In the genomic region with DNA sequence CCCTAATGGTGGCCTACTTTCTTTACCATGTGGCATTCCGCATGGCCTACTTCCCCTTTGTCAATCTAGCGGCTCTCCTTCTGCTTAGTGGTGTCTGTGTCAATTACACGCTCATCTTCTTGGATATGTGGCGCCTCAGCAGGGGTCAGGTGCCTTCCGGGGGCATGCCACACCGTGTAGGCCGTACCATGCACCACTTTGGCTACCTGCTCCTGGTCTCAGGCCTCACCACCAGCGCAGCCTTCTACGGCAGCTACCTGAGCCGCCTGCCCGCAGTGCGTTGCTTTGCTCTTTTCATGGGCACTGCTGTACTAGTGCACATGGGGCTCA, we compare ENCODE assay signal across 9 mouse cellular contexts. TPM values are rescaled to one million over a fixed set of nuclear protein-coding genes. Genes with fewer than 3 reads are reported as not detected.
DNase-seq lines count a peak whose midpoint lies in the region; ATAC-seq and TF ChIP-seq lines count a peak whose summit lies in the region.
"Had no signal": no experiment of that assay in that cellular context is flagged by ENCODE, and none has a peak within 500 bp of the region (broad histone marks: within the 10 kb centered on the region; RNA-seq: fewer than 3 reads in every experiment).

No protein-coding gene starts in this region.

- no peak for TF ChIP-seq CTCF in MEL (IDR thresholded peaks at IDR 0.05 in 2 of 3, conservative IDR thresholded peaks at IDR 0.05 in 1 of 3; ENCODE audit: control insufficient read depth in 1 of 3, insufficient read depth in 1 of 3, low read depth in 2 of 3, low read length in 3 of 3, poor library complexity in 1 of 3, severe bottlenecking in 1 of 3)

- H3K36me3 ChIP-seq in heart, embryonic 13.5 days = no peaks in the 10 kb centered on the region
- peaks cover 0 to 13% of the 10 kb centered on the region in 2 experiments; a peak in 2 of 4 replicates for H3K36me3 ChIP-seq in MEL (ENCODE audit: control insufficient read depth in 1 of 2, insufficient read depth in 2 of 2, low read length in 2 of 2)
- peaks cover 38% of the 10 kb centered on the region for H3K36me3 ChIP-seq in hindbrain, embryonic 12.5 days
- peaks cover 6% of the 10 kb centered on the region; the same call in 1 of the 2 replicates for H3K36me3 ChIP-seq in midbrain, embryonic 10.5 days

- peaks cover 74% of the 10 kb centered on the region for H3K27me3 ChIP-seq in heart, embryonic 13.5 days (replicated peaks)
- no peaks in the 10 kb centered on the region for H3K27me3 ChIP-seq in MEL (ENCODE audit: control insufficient read depth in 1 of 2, insufficient read depth in 2 of 2, low read length in 2 of 2)
- H3K27me3 ChIP-seq in hindbrain, embryonic 12.5 days = peaks cover 19% of the 10 kb centered on the region
- H3K27me3 ChIP-seq in midbrain, embryonic 10.5 days (ENCODE audit: low read depth, poor library complexity, severe bottlenecking) = peaks cover 53% of the 10 kb centered on the region

- no peak for TF ChIP-seq EP300 in MEL (IDR thresholded peaks at IDR 0.05; ENCODE audit: low read depth in 1 of 2, low read length in 2 of 2)

- H3K4me2 ChIP-seq in heart, embryonic 13.5 days = peak overlapping the region; percentile 69
- peak overlapping the region; percentile 38 for H3K4me2 ChIP-seq in hindbrain, embryonic 12.5 days (replicated peaks)

- peaks cover 15% of the 10 kb centered on the region for H3K4me1 ChIP-seq in heart, embryonic 13.5 days
- H3K4me1 ChIP-seq in MEL (ENCODE audit: control insufficient read depth in 1 of 2, insufficient read depth in 2 of 2, low read length in 2 of 2) = peaks cover 11 to 34% of the 10 kb centered on the region in 2 experiments
- H3K4me1 ChIP-seq in hindbrain, embryonic 12.5 days = peaks cover 9% of the 10 kb centered on the region; the same call in 1 of the 2 replicates
- peaks cover 13% of the 10 kb centered on the region for H3K4me1 ChIP-seq in midbrain, embryonic 10.5 days

- no peak for ATAC-seq in heart, embryonic 13.5 days (ENCODE audit: extremely low read depth, insufficient number of reproducible peaks, low FRiP score, low TSS enrichment)
- no peak; the same call in 1 of the 2 replicates for ATAC-seq in hindbrain, embryonic 12.5 days (ENCODE audit: low FRiP score)

- DNase-seq in heart, adult 18-20 months = no peak
- DNase-seq in MEL (ENCODE audit: low read depth, low spot score) = no peak
- no peak for DNase-seq in midbrain, embryonic 10.5 days (ENCODE audit: low spot score)
- no peak for DNase-seq in adrenal gland, postnatal 4 days (ENCODE audit: low spot score in 2 of 2)
- DNase-seq in frontal cortex, postnatal 25 days (ENCODE audit: low spot score in 2 of 2) = no peak
- DNase-seq in Muller cell, postnatal 12 days (ENCODE audit: inconsistent ontology term) = no peak

- 46% methylated on average over 12 of the region's 12 CpGs for WGBS in heart, embryonic 13.5 days
- 56% methylated on average over 12 of the region's 12 CpGs for WGBS in hindbrain, embryonic 12.5 days
- WGBS in midbrain, embryonic 10.5 days = 53% methylated on average over 12 of the region's 12 CpGs

- no peaks in the 10 kb centered on the region; the same call in 1 of the 2 replicates for H3K79me2 ChIP-seq in MEL (ENCODE audit: control insufficient read depth, insufficient read depth, low read length, poor library complexity)

- peak overlapping the region; percentile 69; the same call in 1 of the 2 replicates for H3K9ac ChIP-seq in heart, embryonic 13.5 days
- H3K9ac ChIP-seq in MEL (ENCODE audit: control insufficient read depth, low read depth, low read length, poor library complexity, severe bottlenecking) = no peak overlapping the region
- H3K9ac ChIP-seq in hindbrain, embryonic 12.5 days = no peak overlapping the region

- no peaks in the 10 kb centered on the region for H3K9me3 ChIP-seq in heart, embryonic 13.5 days
- no peaks in the 10 kb centered on the region for H3K9me3 ChIP-seq in MEL (replicated peaks; ENCODE audit: insufficient read depth, low read length)
- no peaks in the 10 kb centered on the region for H3K9me3 ChIP-seq in hindbrain, embryonic 12.5 days (replicated peaks)
- no peaks in the 10 kb centered on the region for H3K9me3 ChIP-seq in midbrain, embryonic 10.5 days (replicated peaks)

- H3K4me3 ChIP-seq in heart, embryonic 13.5 days = peak overlapping the region; percentile 34
- H3K4me3 ChIP-seq in MEL (ENCODE audit: control insufficient read depth in 1 of 2, insufficient read depth in 1 of 2, low read depth in 2 of 2, low read length in 2 of 2) = no peak overlapping the region
- H3K4me3 ChIP-seq in hindbrain, embryonic 12.5 days = no peak overlapping the region
- peak overlapping the region; percentile 32 for H3K4me3 ChIP-seq in midbrain, embryonic 10.5 days

- no peak for TF ChIP-seq RAD21 in MEL (IDR thresholded peaks at IDR 0.05; ENCODE audit: low read depth, low read length)

- H3K27ac ChIP-seq in heart, embryonic 13.5 days (replicated peaks) = no peak overlapping the region
- no peak overlapping the region for H3K27ac ChIP-seq in MEL (ENCODE audit: control insufficient read depth, low read depth, low read length)
- H3K27ac ChIP-seq in hindbrain, embryonic 12.5 days = no peak overlapping the region
- no peak overlapping the region for H3K27ac ChIP-seq in midbrain, embryonic 10.5 days (replicated peaks)

- TF ChIP-seq POLR2A in MEL (IDR thresholded peaks at IDR 0.05; ENCODE audit: control insufficient read depth in 1 of 2, insufficient read depth in 1 of 2, low read depth in 1 of 2, low read length in 2 of 2, poor library complexity in 1 of 2) = no peak

TF ChIP-seq in MEL, 35 proteins besides CTCF, POLR2A, EP300 and RAD21:
- TF ChIP-seq USF2 (IDR thresholded peaks at IDR 0.05; ENCODE audit: borderline replicate concordance in 1 of 2, insufficient read depth in 1 of 2, low read depth in 1 of 2, low read length in 2 of 2) = no peak
- no peak for TF ChIP-seq NRF1 (IDR thresholded peaks at IDR 0.05; ENCODE audit: insufficient read depth, low read depth, low read length, poor library complexity, severe bottlenecking)
- TF ChIP-seq RCOR1 (IDR thresholded peaks at IDR 0.05; ENCODE audit: low read depth, low read length) = no peak
- no peak for TF ChIP-seq BHLHE40 (IDR thresholded peaks at IDR 0.05; ENCODE audit: borderline replicate concordance, low read depth, low read length)
- TF ChIP-seq ELF1 (IDR thresholded peaks at IDR 0.05; ENCODE audit: low read depth, low read length) = no peak
- TF ChIP-seq MAX (IDR thresholded peaks at IDR 0.05; ENCODE audit: low read length) = 0 out of 2 replicates have a peak, but pooled peaks have one; percentile 18
TF ChIP-seq in MEL: peak in this region for 1.

RNA-seq across cellular contexts. Expression of a gene that starts 10.7 kb away (rescaled TPM):
- polyA plus RNA-seq in heart, embryonic 13.5 days (2015; fragmentation: Nextera tagmentation; extraction: Ambion mirVana) = 0.17 and 0.24 TPM in 2 replicates
- under 1 TPM in 1 of 2 experiments, not detected in 1; 0.07 TPM for total RNA-seq in heart, adult 18-20 months (2021)
- 0.15 and 0.29 TPM in 2 replicates for total RNA-seq in MEL (2012; rRNA removed)
- under 1 TPM in 1 of 2 experiments, not detected in 1; 0.43 TPM for polyA plus RNA-seq in MEL (2012; ENCODE audit: insufficient read depth in 1 of 2, insufficient read length in 2 of 2, low read depth in 1 of 2, low replicate concordance in 2 of 2, missing spikeins in 1 of 2)
- polyA plus RNA-seq in hindbrain, embryonic 12.5 days (2016; fragmentation: Nextera tagmentation; extraction: Ambion mirVana) = 20.9 and 23.9 TPM in 2 replicates
- polyA plus RNA-seq in midbrain, embryonic 10.5 days (2016; fragmentation: Nextera tagmentation; extraction: Ambion mirVana) = 3.1 and 7.5 TPM in 2 replicates
- total RNA-seq in adrenal gland, postnatal 4 days (2021) = 10 to 100 TPM; 53.4 to 54.0 TPM

RNA-seq across cellular contexts. Expression of a gene that starts 17.6 kb away (rescaled TPM):
- polyA plus RNA-seq in heart, embryonic 13.5 days (2015; fragmentation: Nextera tagmentation; extraction: Ambion mirVana) = not detected in 2 replicates
- not detected for total RNA-seq in heart, adult 18-20 months (2021)
- total RNA-seq in MEL (2012; rRNA removed) = not detected in 2 replicates
- not detected for polyA plus RNA-seq in MEL (2012; ENCODE audit: insufficient read depth in 1 of 2, insufficient read length in 2 of 2, low read depth in 1 of 2, low replicate concordance in 2 of 2, missing spikeins in 1 of 2)
- polyA plus RNA-seq in hindbrain, embryonic 12.5 days (2016; fragmentation: Nextera tagmentation; extraction: Ambion mirVana) = not detected in 2 replicates
- polyA plus RNA-seq in midbrain, embryonic 10.5 days (2016; fragmentation: Nextera tagmentation; extraction: Ambion mirVana) = not detected in 2 replicates
- not detected for total RNA-seq in adrenal gland, postnatal 4 days (2021)
- total RNA-seq: gastrocnemius, adult 8-10 months had no signal

RNA-seq across cellular contexts. Expression of a gene that starts 23.6 kb away (rescaled TPM):
- 100 and 115 TPM in 2 replicates for polyA plus RNA-seq in heart, embryonic 13.5 days (2015; fragmentation: Nextera tagmentation; extraction: Ambion mirVana)
- total RNA-seq in heart, adult 18-20 months (2021) = 1 to 10 TPM in 1 of 2 experiments, under 1 TPM in 1; 0.85 to 1.6 TPM
- 80.6 and 83.6 TPM in 2 replicates for total RNA-seq in MEL (2012; rRNA removed)
- 100 to 1,000 TPM; 132 to 138 TPM for polyA plus RNA-seq in MEL (2012; ENCODE audit: insufficient read depth in 1 of 2, insufficient read length in 2 of 2, low read depth in 1 of 2, low replicate concordance in 2 of 2, missing spikeins in 1 of 2)
- 88.9 and 100 TPM in 2 replicates for polyA plus RNA-seq in hindbrain, embryonic 12.5 days (2016; fragmentation: Nextera tagmentation; extraction: Ambion mirVana)
- polyA plus RNA-seq in midbrain, embryonic 10.5 days (2016; fragmentation: Nextera tagmentation; extraction: Ambion mirVana) = 181 and 184 TPM in 2 replicates
- total RNA-seq in adrenal gland, postnatal 4 days (2021) = 10 to 100 TPM; 28.0 to 28.8 TPM

RNA-seq across cellular contexts. Expression of a gene that starts 27.7 kb away (rescaled TPM):
- 2.2 and 2.9 TPM in 2 replicates for polyA plus RNA-seq in heart, embryonic 13.5 days (2015; fragmentation: Nextera tagmentation; extraction: Ambion mirVana)
- total RNA-seq in heart, adult 18-20 months (2021) = 10 to 100 TPM; 20.8 to 25.7 TPM
- 1.3 and 1.7 TPM in 2 replicates for total RNA-seq in MEL (2012; rRNA removed)
- 1 to 10 TPM in 1 of 2 experiments, not detected in 1; 2.4 TPM for polyA plus RNA-seq in MEL (2012; ENCODE audit: insufficient read depth in 1 of 2, insufficient read length in 2 of 2, low read depth in 1 of 2, low replicate concordance in 2 of 2, missing spikeins in 1 of 2)
- 1.3 and 1.7 TPM in 2 replicates for polyA plus RNA-seq in hindbrain, embryonic 12.5 days (2016; fragmentation: Nextera tagmentation; extraction: Ambion mirVana)
- 0.42 and 1.1 TPM in 2 replicates for polyA plus RNA-seq in midbrain, embryonic 10.5 days (2016; fragmentation: Nextera tagmentation; extraction: Ambion mirVana)
- total RNA-seq in adrenal gland, postnatal 4 days (2021) = 1 to 10 TPM; 6.1 to 6.9 TPM

RNA-seq across cellular contexts. Expression of a gene that starts 44.6 kb away (rescaled TPM):
- polyA plus RNA-seq in heart, embryonic 13.5 days (2015; fragmentation: Nextera tagmentation; extraction: Ambion mirVana) = 36.2 and 38.3 TPM in 2 replicates
- 10 to 100 TPM; 31.3 to 35.1 TPM for total RNA-seq in heart, adult 18-20 months (2021)
- 6.7 and 8.6 TPM in 2 replicates for total RNA-seq in MEL (2012; rRNA removed)
- polyA plus RNA-seq in MEL (2012; ENCODE audit: insufficient read depth in 1 of 2, insufficient read length in 2 of 2, low read depth in 1 of 2, low replicate concordance in 2 of 2, missing spikeins in 1 of 2) = 10 to 100 TPM in 1 of 2 experiments, not detected in 1; 14.5 TPM
- 24.2 and 25.1 TPM in 2 replicates for polyA plus RNA-seq in hindbrain, embryonic 12.5 days (2016; fragmentation: Nextera tagmentation; extraction: Ambion mirVana)
- 24.2 and 24.6 TPM in 2 replicates for polyA plus RNA-seq in midbrain, embryonic 10.5 days (2016; fragmentation: Nextera tagmentation; extraction: Ambion mirVana)
- total RNA-seq in adrenal gland, postnatal 4 days (2021) = 10 to 100 TPM; 27.8 to 30.8 TPM

Comparison
In these comparisons a context has a peak if more than half of its experiments do, and no peak if none do; other contexts are left out.
1. H3K4me3 ChIP-seq: peak in heart, embryonic 13.5 days (single experiment) and midbrain, embryonic 10.5 days (single experiment); none in MEL (0 of 2) and hindbrain, embryonic 12.5 days (single experiment).